Mouse (Mus musculus) cerebellum, postnatal 25 days (tissue): ENCODE measurements around the gene Tbrg4.
"Not testable (repeated sequence)": the region's sequence is repeated elsewhere in the genome, so short reads cannot be mapped to it uniquely, and the experiment has no call there.

Experiments used
- DNase-seq, 2 experiments: peaks; one replicate each; pipeline ENCODE4 v3.0.0; 2021; ENCODE audit warnings: mixed read lengths in 2 of 2

Tbrg4 gene

GRCm38 (mm10) chr11:6625478-6626387, at the start of gene Tbrg4:
Tbrg4 (minus strand) TSS chr11:6626067.
- DNase-seq = peak; percentile 96 to 98

- DNase-seq = no peak
Measured at GRCm38 (mm10) chr11:6675402-6675801, 49.5 kb upstream of the Tbrg4 start.

- DNase-seq = no peak
Measured at GRCm38 (mm10) chr11:6674701-6675100, 48.8 kb upstream of the Tbrg4 start.

- peak in 1 of 2 experiments; percentile 4 for DNase-seq
Measured at GRCm38 (mm10) chr11:6670826-6671225, 45.0 kb upstream of the Tbrg4 start.

GRCm38 (mm10) chr11:6670044-6670443, 44.2 kb upstream of the Tbrg4 start:
- peak in 1 of 2 experiments; percentile 1 for DNase-seq

- no peak for DNase-seq
Measured at GRCm38 (mm10) chr11:6669041-6669440, 43.2 kb upstream of the Tbrg4 start.

GRCm38 (mm10) chr11:6666634-6667033, 40.8 kb upstream of the Tbrg4 start:
- no peak for DNase-seq

- no peak for DNase-seq
Measured at GRCm38 (mm10) chr11:6661206-6661605, 35.3 kb upstream of the Tbrg4 start.

- peak; percentile 80 to 90 for DNase-seq
Measured at GRCm38 (mm10) chr11:6658271-6658670, 32.4 kb upstream of the Tbrg4 start, which contains the start of gene Ramp3. Ramp3 (plus strand) TSS chr11:6658521.

- DNase-seq = peak; percentile 80 to 93
Measured at GRCm38 (mm10) chr11:6654903-6655302, 29.0 kb upstream of the Tbrg4 start.

- DNase-seq = not testable (repeated sequence)
Measured at GRCm38 (mm10) chr11:6652978-6653377, 27.1 kb upstream of the Tbrg4 start.

- no peak for DNase-seq
Measured at GRCm38 (mm10) chr11:6650519-6650918, 24.7 kb upstream of the Tbrg4 start.

- no peak for DNase-seq
Measured at GRCm38 (mm10) chr11:6647831-6648724, 22.2 kb upstream of the Tbrg4 start.

- DNase-seq = no peak
Measured at GRCm38 (mm10) chr11:6644566-6644965, 18.7 kb upstream of the Tbrg4 start.

GRCm38 (mm10) chr11:6639072-6639471, 13.2 kb upstream of the Tbrg4 start:
- no peak for DNase-seq

GRCm38 (mm10) chr11:6638537-6638936, 12.7 kb upstream of the Tbrg4 start, which contains the start of gene Wap:
Wap (minus strand) TSS chr11:6638637.
- no peak for DNase-seq

- DNase-seq = no peak
Measured at GRCm38 (mm10) chr11:6636150-6636549, 10.3 kb upstream of the Tbrg4 start.

- peak; percentile 39 to 66 for DNase-seq
Measured at GRCm38 (mm10) chr11:6629655-6630054, 3.8 kb upstream of the Tbrg4 start.

- DNase-seq = peak; percentile 56 to 73
Measured at GRCm38 (mm10) chr11:6628568-6628967, 2.7 kb upstream of the Tbrg4 start.

GRCm38 (mm10) chr11:6627731-6628130, 1.9 kb upstream of the Tbrg4 start:
- DNase-seq = no peak

GRCm38 (mm10) chr11:6626388-6626772, 513 bp upstream of the Tbrg4 start:
- no peak for DNase-seq

GRCm38 (mm10) chr11:6624619-6625382, 1.1 kb downstream of the Tbrg4 start:
- DNase-seq = no peak
